Comparison of ENCODE assay signal across 23 mouse cellular contexts in the genomic region with DNA sequence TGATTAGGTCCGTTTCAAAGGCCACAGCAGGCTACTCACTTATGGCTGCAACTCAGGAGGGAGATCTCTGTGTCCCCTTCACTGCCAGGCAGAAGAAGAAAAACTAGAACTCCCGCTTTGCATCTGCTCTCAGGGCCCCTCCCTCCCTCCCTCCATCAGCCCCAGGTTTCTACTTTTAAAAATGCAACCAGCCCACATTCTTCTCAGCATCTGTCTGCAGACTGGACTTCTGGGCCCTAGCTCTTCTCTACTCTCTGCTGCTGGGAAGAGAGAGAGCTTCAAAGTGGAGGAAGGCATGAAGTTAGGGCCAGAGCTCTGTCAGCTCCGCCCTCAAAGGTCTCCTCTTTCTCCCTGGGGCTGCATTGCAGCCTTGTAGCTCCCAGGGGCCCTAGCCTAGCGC. TPM values are rescaled to one million over a fixed set of nuclear protein-coding genes. Genes with fewer than 3 reads are reported as not detected.
DNase-seq lines count a peak whose midpoint lies in the region; ATAC-seq and TF ChIP-seq lines count a peak whose summit lies in the region.
"Had no signal": no experiment of that assay in that cellular context is flagged by ENCODE, and none has a peak within 500 bp of the region (broad histone marks: within the 10 kb centered on the region; RNA-seq: fewer than 3 reads in every experiment).

No protein-coding gene starts in this region.

- no peak for ATAC-seq in lung, embryonic 16.5 days (ENCODE audit: low read depth)
- no peak for ATAC-seq in limb, embryonic 12.5 days (ENCODE audit: insufficient number of reproducible peaks, insufficient read depth, low FRiP score, low TSS enrichment, low read depth)
- ATAC-seq in forebrain, embryonic 14.5 days = no peak
- ATAC-seq: forebrain, embryonic 15.5 days; liver, postnatal 0 days; midbrain, embryonic 15.5 days had no signal

- no peaks in the 10 kb centered on the region for H3K9me3 ChIP-seq in lung, embryonic 16.5 days (ENCODE audit: control insufficient read depth, low read length)
- no peaks in the 10 kb centered on the region for H3K9me3 ChIP-seq in limb, embryonic 12.5 days
- H3K9me3 ChIP-seq in forebrain, embryonic 14.5 days (replicated peaks; ENCODE audit: control insufficient read depth, low read length) = no peaks in the 10 kb centered on the region
- H3K9me3 ChIP-seq: forebrain, embryonic 15.5 days; midbrain, embryonic 15.5 days; neural tube, embryonic 12.5 days had no signal

- H3K27ac ChIP-seq in gastrocnemius, adult 2 months = peak overlapping the region; percentile 8; the same call in 1 of the 2 replicates
- H3K27ac ChIP-seq in lung, embryonic 16.5 days (ENCODE audit: low read length) = peak overlapping the region; percentile 7; the same call in 1 of the 2 replicates
- peak overlapping the region; percentile 80 for H3K27ac ChIP-seq in limb, embryonic 12.5 days
- no peak overlapping the region for H3K27ac ChIP-seq in forebrain, embryonic 14.5 days (ENCODE audit: low read depth, low read length)
- H3K27ac ChIP-seq: forebrain, embryonic 15.5 days; hindbrain, embryonic 14.5 days; macrophage; midbrain, embryonic 15.5 days; neural tube, embryonic 12.5 days had no signal

- H3K4me2 ChIP-seq in lung, embryonic 16.5 days (ENCODE audit: low read depth, low read length) = no peak overlapping the region
- H3K4me2 ChIP-seq in limb, embryonic 12.5 days = no peak overlapping the region
- no peak overlapping the region for H3K4me2 ChIP-seq in forebrain, embryonic 14.5 days (ENCODE audit: low read length)
- H3K4me2 ChIP-seq: forebrain, embryonic 15.5 days; hindbrain, embryonic 14.5 days; liver, embryonic 11.5 days; midbrain, embryonic 15.5 days; neural tube, embryonic 12.5 days had no signal

- peaks cover 35% of the 10 kb centered on the region for H3K4me1 ChIP-seq in lung, embryonic 16.5 days (replicated peaks; ENCODE audit: control insufficient read depth, insufficient read depth, low read length)
- H3K4me1 ChIP-seq in limb, embryonic 12.5 days (replicated peaks) = peaks cover 46% of the 10 kb centered on the region
- H3K4me1 ChIP-seq in forebrain, embryonic 14.5 days (ENCODE audit: control insufficient read depth, insufficient read depth, low read length) = peaks cover 5% of the 10 kb centered on the region; the same call in 1 of the 2 replicates

- peak overlapping the region; percentile 42; the same call in 1 of the 2 replicates for H3K9ac ChIP-seq in lung, embryonic 16.5 days (ENCODE audit: low read length)
- no peak overlapping the region for H3K9ac ChIP-seq in limb, embryonic 12.5 days (replicated peaks)
- H3K9ac ChIP-seq in forebrain, embryonic 14.5 days (ENCODE audit: low read length) = no peak overlapping the region
- H3K9ac ChIP-seq: forebrain, embryonic 15.5 days; hindbrain, embryonic 14.5 days; liver, postnatal 0 days; midbrain, embryonic 15.5 days; neural tube, embryonic 12.5 days had no signal

- H3K27me3 ChIP-seq in lung, embryonic 16.5 days (ENCODE audit: control insufficient read depth, insufficient read depth, low read depth, low read length) = no peaks in the 10 kb centered on the region
- no peaks in the 10 kb centered on the region for H3K27me3 ChIP-seq in limb, embryonic 12.5 days
- no peaks in the 10 kb centered on the region for H3K27me3 ChIP-seq in forebrain, embryonic 14.5 days (replicated peaks; ENCODE audit: control insufficient read depth, insufficient read depth, low read length)
- H3K27me3 ChIP-seq: forebrain, embryonic 15.5 days; midbrain, embryonic 15.5 days; neural tube, embryonic 12.5 days had no signal

- WGBS in lung, embryonic 16.5 days = 44% methylated on average over 4 of the region's 4 CpGs
- 30% methylated on average over 4 of the region's 4 CpGs for whole genome bisulfite sequencing in limb, embryonic 12.5 days
- 31% methylated on average over 4 of the region's 4 CpGs for WGBS in forebrain, embryonic 14.5 days

- no peaks in the 10 kb centered on the region for H3K36me3 ChIP-seq in lung, embryonic 16.5 days (ENCODE audit: control insufficient read depth, insufficient read depth, low read length)
- H3K36me3 ChIP-seq in limb, embryonic 12.5 days = no peaks in the 10 kb centered on the region
- no peaks in the 10 kb centered on the region for H3K36me3 ChIP-seq in forebrain, embryonic 14.5 days (ENCODE audit: control insufficient read depth, insufficient read depth, low read length)
- H3K36me3 ChIP-seq: forebrain, embryonic 15.5 days; midbrain, embryonic 15.5 days; neural tube, embryonic 12.5 days had no signal

- no peak for TF ChIP-seq CTCF in gastrocnemius, adult 2 months (IDR thresholded peaks at IDR 0.05)

- DNase-seq in gastrocnemius, adult 2 months = no peak
- no peak for DNase-seq in gastrocnemius, postnatal 25 days
- DNase-seq in lung, adult 18-20 months = no peak
- no peak for DNase-seq in spleen, postnatal 14 days (ENCODE audit: low spot score in 2 of 2)
- no peak for DNase-seq in urinary bladder, postnatal 14 days (ENCODE audit: low spot score)
- DNase-seq in forebrain, embryonic 14.5 days (ENCODE audit: low spot score) = no peak
- DNase-seq: adrenal gland, postnatal 10 days; cerebellum, adult 8-10 months; heart, postnatal 4 days; kidney, postnatal 4 days; layer of hippocampus, adult 9-11 months; liver, postnatal 0 days had no signal

- intact Hi-C loops in gastrocnemius, adult 2 months (cut with DNase I) = loop anchor here (5.0 kb wide), 1 partner anchor 43 kb away; no protein-coding TSS in a partner anchor

- no peak overlapping the region for H3K4me3 ChIP-seq in gastrocnemius, adult 2 months
- no peak overlapping the region for H3K4me3 ChIP-seq in lung, embryonic 16.5 days (ENCODE audit: low read length)
- no peak overlapping the region for H3K4me3 ChIP-seq in limb, embryonic 12.5 days (replicated peaks)
- H3K4me3 ChIP-seq in forebrain, embryonic 14.5 days (ENCODE audit: low read depth, low read length) = no peak overlapping the region
- H3K4me3 ChIP-seq: forebrain, embryonic 15.5 days; midbrain, embryonic 15.5 days; neural tube, embryonic 12.5 days had no signal

RNA-seq across cellular contexts. Expression of gene Emp1, which starts 2.0 kb away (rescaled TPM):
- 10 to 100 TPM; 20.3 to 60.2 TPM for total RNA-seq in gastrocnemius, adult 2 months (2021)
- total RNA-seq in gastrocnemius, postnatal 25 days (2021) = 10 to 100 TPM; 47.3 to 59.7 TPM
- 114 TPM in 2 replicates for polyA plus RNA-seq in lung, embryonic 16.5 days (2015; fragmentation: Nextera tagmentation; extraction: Ambion mirVana)
- polyA plus RNA-seq in limb, embryonic 12.5 days (2016; fragmentation: Nextera tagmentation; extraction: Ambion mirVana) = 38.0 and 39.4 TPM in 2 replicates
- 3.4 and 3.5 TPM in 2 replicates for polyA plus RNA-seq in forebrain, embryonic 14.5 days (2014; fragmentation: Nextera tagmentation; extraction: Ambion mirVana)

RNA-seq across cellular contexts. Expression of gene Pbp2, which starts 50.1 kb away (rescaled TPM):
- under 1 TPM in 1 of 2 experiments, not detected in 1; 0.17 TPM for total RNA-seq in gastrocnemius, adult 2 months (2021)
- total RNA-seq in gastrocnemius, postnatal 25 days (2021) = not detected
- polyA plus RNA-seq in lung, embryonic 16.5 days (2015; fragmentation: Nextera tagmentation; extraction: Ambion mirVana) = 0.15 and 0.49 TPM in 2 replicates
- 0.17 TPM in 1 of 2 replicates, not detected in the other for polyA plus RNA-seq in limb, embryonic 12.5 days (2016; fragmentation: Nextera tagmentation; extraction: Ambion mirVana)
- polyA plus RNA-seq in forebrain, embryonic 14.5 days (2014; fragmentation: Nextera tagmentation; extraction: Ambion mirVana) = not detected in 2 replicates
- total RNA-seq: adrenal gland, postnatal 10 days; common myeloid progenitor, adult 5-6 weeks; heart, postnatal 4 days; left cerebral cortex, adult 18-20 months had no signal
- polyA plus RNA-seq: forebrain, embryonic 15.5 days; heart, embryonic 16.5 days; liver, embryonic 11.5 days; liver, postnatal 0 days; macrophage; midbrain, embryonic 15.5 days had no signal
